In the genomic region with DNA sequence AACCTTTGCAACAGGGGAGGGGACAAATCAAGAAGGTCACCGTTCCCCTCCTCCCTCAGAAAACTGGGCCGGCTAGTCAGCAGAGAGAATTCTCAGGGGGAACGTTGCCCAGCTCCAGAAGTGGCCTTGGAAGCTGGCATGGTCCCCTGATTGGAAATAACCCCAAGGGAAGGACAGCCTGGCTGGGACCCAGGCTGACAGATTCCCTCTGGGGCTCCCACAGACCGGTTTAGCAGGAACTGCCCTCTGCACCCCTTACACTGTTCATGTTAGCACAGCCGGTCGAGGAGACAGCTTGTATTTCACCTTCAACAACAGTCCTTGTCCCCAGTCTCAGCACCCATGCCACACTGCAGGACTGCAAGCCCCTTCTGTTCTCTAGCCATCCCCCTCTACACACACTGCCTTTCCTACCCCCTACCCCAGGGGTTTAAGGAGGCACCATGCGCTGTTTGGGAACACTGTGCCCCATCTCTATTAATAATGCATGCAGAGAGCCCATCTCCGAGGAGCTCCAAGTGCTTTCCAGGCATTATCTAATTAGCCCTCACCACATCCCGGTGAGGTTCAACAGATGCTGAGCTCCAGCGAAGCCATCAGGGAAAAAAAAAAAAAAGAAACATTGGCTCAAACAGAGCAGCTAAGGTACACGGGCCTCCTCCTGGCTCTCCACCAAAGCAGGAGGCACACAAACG, we compare ENCODE assay signal across 8 mouse cellular contexts.
DNase-seq lines count a peak whose midpoint lies in the region; ATAC-seq and TF ChIP-seq lines count a peak whose summit lies in the region.

No protein-coding gene starts in this region.

- 0 out of 2 replicates have a peak, but pooled peaks have one; percentile 12 for ATAC-seq in forebrain, embryonic 14.5 days
- no peak for ATAC-seq in forebrain, embryonic 11.5 days (replicated peaks; ENCODE audit: low FRiP score)
- ATAC-seq in forebrain, postnatal 0 days, result 0 out of 2 replicates have a peak, but pooled peaks have one; percentile 27
- no peak for ATAC-seq in kidney, embryonic 15.5 days (replicated peaks; ENCODE audit: low FRiP score)
- ATAC-seq in CD4-positive, CD25-positive, alpha-beta regulatory T cell, adult 4 months, result no peak

- H3K36me3 ChIP-seq in forebrain, embryonic 14.5 days (ENCODE audit: control insufficient read depth, insufficient read depth, low read length), result no peaks in the 10 kb centered on the region
- H3K36me3 ChIP-seq in forebrain, embryonic 11.5 days (ENCODE audit: control insufficient read depth, insufficient read depth, low read length), result no peaks in the 10 kb centered on the region
- H3K36me3 ChIP-seq in forebrain, postnatal 0 days (ENCODE audit: insufficient read depth), result no peaks in the 10 kb centered on the region
- no peaks in the 10 kb centered on the region for H3K36me3 ChIP-seq in kidney, embryonic 15.5 days

- no peaks in the 10 kb centered on the region for H3K27me3 ChIP-seq in forebrain, embryonic 14.5 days (replicated peaks; ENCODE audit: control insufficient read depth, insufficient read depth, low read length)
- no peaks in the 10 kb centered on the region for H3K27me3 ChIP-seq in forebrain, embryonic 11.5 days (ENCODE audit: control insufficient read depth, insufficient read depth, low read length)
- H3K27me3 ChIP-seq in forebrain, postnatal 0 days (ENCODE audit: insufficient read depth, low read length), result no peaks in the 10 kb centered on the region
- no peaks in the 10 kb centered on the region for H3K27me3 ChIP-seq in kidney, embryonic 15.5 days

- H3K9me3 ChIP-seq in forebrain, embryonic 14.5 days (replicated peaks; ENCODE audit: control insufficient read depth, low read length), result no peaks in the 10 kb centered on the region
- H3K9me3 ChIP-seq in forebrain, embryonic 11.5 days (ENCODE audit: control insufficient read depth, low read length), result no peaks in the 10 kb centered on the region
- no peaks in the 10 kb centered on the region for H3K9me3 ChIP-seq in forebrain, postnatal 0 days (ENCODE audit: low read length)
- H3K9me3 ChIP-seq in kidney, embryonic 15.5 days (replicated peaks), result no peaks in the 10 kb centered on the region

- H3K4me1 ChIP-seq in forebrain, embryonic 14.5 days (ENCODE audit: control insufficient read depth, insufficient read depth, low read length), result 0 out of 2 replicates have a peak, but pooled peaks cover 3% of the 10 kb centered on the region
- no peaks in the 10 kb centered on the region; the same call in 1 of the 2 replicates for H3K4me1 ChIP-seq in forebrain, embryonic 11.5 days (replicated peaks; ENCODE audit: control insufficient read depth, insufficient read depth, low read length)
- H3K4me1 ChIP-seq in forebrain, postnatal 0 days (ENCODE audit: insufficient read depth), result no peaks in the 10 kb centered on the region
- peaks cover 46% of the 10 kb centered on the region for H3K4me1 ChIP-seq in kidney, embryonic 15.5 days

- no peak overlapping the region for H3K27ac ChIP-seq in forebrain, embryonic 14.5 days (ENCODE audit: low read depth, low read length)
- no peak overlapping the region for H3K27ac ChIP-seq in forebrain, embryonic 11.5 days (ENCODE audit: low read depth, low read length)
- no peak overlapping the region for H3K27ac ChIP-seq in forebrain, postnatal 0 days (ENCODE audit: low read depth, low read length)
- peak overlapping the region; percentile 38; the same call in 1 of the 2 replicates for H3K27ac ChIP-seq in kidney, embryonic 15.5 days

- H3K4me3 ChIP-seq in forebrain, embryonic 14.5 days (ENCODE audit: low read depth, low read length), result no peak overlapping the region
- no peak overlapping the region for H3K4me3 ChIP-seq in forebrain, embryonic 11.5 days (ENCODE audit: low read depth, low read length)
- no peak overlapping the region for H3K4me3 ChIP-seq in forebrain, postnatal 0 days (ENCODE audit: low read depth, low read length)
- H3K4me3 ChIP-seq in kidney, embryonic 15.5 days (replicated peaks), result no peak overlapping the region

- no peak overlapping the region for H3K4me2 ChIP-seq in forebrain, embryonic 14.5 days (ENCODE audit: low read length)
- no peak overlapping the region for H3K4me2 ChIP-seq in forebrain, embryonic 11.5 days (ENCODE audit: low read depth, low read length, severe bottlenecking)
- H3K4me2 ChIP-seq in forebrain, postnatal 0 days (ENCODE audit: low read depth), result no peak overlapping the region
- H3K4me2 ChIP-seq in kidney, embryonic 15.5 days, result no peak overlapping the region

- 26% methylated on average over 12 of the region's 12 CpGs for whole genome bisulfite sequencing in forebrain, embryonic 14.5 days
- WGBS in forebrain, embryonic 11.5 days, result 47% methylated on average over 12 of the region's 12 CpGs
- WGBS in forebrain, postnatal 0 days, result 25% methylated on average over 12 of the region's 12 CpGs
- 31% methylated on average over 12 of the region's 12 CpGs for WGBS in kidney, embryonic 15.5 days

- H3K9ac ChIP-seq in forebrain, embryonic 14.5 days (ENCODE audit: low read length), result no peak overlapping the region
- no peak overlapping the region for H3K9ac ChIP-seq in forebrain, embryonic 11.5 days (ENCODE audit: low read length)
- no peak overlapping the region for H3K9ac ChIP-seq in forebrain, postnatal 0 days
- H3K9ac ChIP-seq in kidney, embryonic 15.5 days, result no peak overlapping the region

- TF ChIP-seq CTCF in forebrain, postnatal 0 days (IDR thresholded peaks at IDR 0.05; ENCODE audit: low read depth), result no peak

- peak; percentile 34 for DNase-seq in forebrain, embryonic 14.5 days (ENCODE audit: low spot score)
- no peak for DNase-seq in forebrain, embryonic 11.5 days (ENCODE audit: low spot score)
- DNase-seq in adrenal gland, adult 8-10 months, result peak; percentile 77
- DNase-seq in forebrain, postnatal 0 days, result peak; percentile 3
- peak; percentile 21 for DNase-seq in ovary, postnatal 36 days (ENCODE audit: low spot score)
- no peak for DNase-seq in thymus, postnatal 10 days (ENCODE audit: low spot score in 2 of 2)

Comparison
In these comparisons a context has a peak if more than half of its experiments do, and no peak if none do; other contexts are left out.
1. ATAC-seq: peak in forebrain, embryonic 14.5 days (single experiment) and forebrain, postnatal 0 days (single experiment); none in forebrain, embryonic 11.5 days (single experiment), kidney, embryonic 15.5 days (single experiment) and CD4-positive, CD25-positive, alpha-beta regulatory T cell, adult 4 months (single experiment).
2. DNase-seq: peak in forebrain, embryonic 14.5 days (single experiment), adrenal gland, adult 8-10 months (single experiment), forebrain, postnatal 0 days (single experiment) and ovary, postnatal 36 days (single experiment); none in forebrain, embryonic 11.5 days (single experiment) and thymus, postnatal 10 days (0 of 2).